Mouse (Mus musculus) telencephalon, adult 2 months (tissue): ENCODE measurements around the gene Gm20708.
A peak's percentile ranks its signal among the peaks of the same experiment; 100 is the strongest.

Source experiments
- DNase-seq: peaks from one replicate; pipeline ENCODE4 v3.0.0-alpha.2; 2011; ENCODE audit warnings: low read depth, low spot score

Gm20708 gene

GRCm38 (mm10) chr11:117809407-117810311 is at the start of gene Gm20708, which contains the start of gene Syngr2:
Gene Gm20708 (plus strand): TSS chr11:117809668.
Gene Syngr2 (plus strand): TSS chr11:117809668.
- DNase-seq = no peak

GRCm38 (mm10) chr11:117760374-117761119 is 48.9 kb upstream of the Gm20708 start:
- no peak for DNase-seq

- DNase-seq = no peak
These were observed 47.7 kb upstream of the Gm20708 start for GRCm38 (mm10) chr11:117761801-117762200.

- DNase-seq = no peak
These were observed 47.2 kb upstream of the Gm20708 start for GRCm38 (mm10) chr11:117762246-117762645.

GRCm38 (mm10) chr11:117764319-117764718 is 45.1 kb upstream of the Gm20708 start:
- no peak for DNase-seq

GRCm38 (mm10) chr11:117765361-117765760 is 44.1 kb upstream of the Gm20708 start:
- DNase-seq = no peak

- no peak for DNase-seq
These were observed 43.2 kb upstream of the Gm20708 start for GRCm38 (mm10) chr11:117766275-117766674.

- no peak for DNase-seq
These were observed 40.5 kb upstream of the Gm20708 start for GRCm38 (mm10) chr11:117768725-117769682.

GRCm38 (mm10) chr11:117769683-117770047 is 39.8 kb upstream of the Gm20708 start:
- DNase-seq = no peak

GRCm38 (mm10) chr11:117770407-117770806 is 39.1 kb upstream of the Gm20708 start:
- DNase-seq = no peak

- DNase-seq = no peak
These were observed 37.1 kb upstream of the Gm20708 start for GRCm38 (mm10) chr11:117772352-117772751.

GRCm38 (mm10) chr11:117774925-117775324 is 34.5 kb upstream of the Gm20708 start:
- no peak for DNase-seq

GRCm38 (mm10) chr11:117775540-117775939 is 33.9 kb upstream of the Gm20708 start:
- DNase-seq = no peak

- DNase-seq = no peak
These were observed 33.2 kb upstream of the Gm20708 start for GRCm38 (mm10) chr11:117776085-117776792.

- no peak for DNase-seq
These were observed 32.4 kb upstream of the Gm20708 start for GRCm38 (mm10) chr11:117777111-117777510.

GRCm38 (mm10) chr11:117778031-117778430 is 31.4 kb upstream of the Gm20708 start:
- DNase-seq = no peak

GRCm38 (mm10) chr11:117778851-117779433 is 30.5 kb upstream of the Gm20708 start:
- no peak for DNase-seq

GRCm38 (mm10) chr11:117779434-117780198 is 29.9 kb upstream of the Gm20708 start:
- DNase-seq = peak; percentile 56

- no peak for DNase-seq
These were observed 29.3 kb upstream of the Gm20708 start for GRCm38 (mm10) chr11:117780199-117780515.
